Mouse (Mus musculus): Measurements from ENCODE around the gene Tmem141. TPM values are rescaled to one million over a fixed set of nuclear protein-coding genes. Genes with fewer than 3 reads are reported as not detected.

The Tmem141 gene
- total and polyA plus RNA-seq, 3 experiments, result 10.9 to 25.3 TPM; not detected in 1

- no peak for TF ChIP-seq MYC (IDR thresholded peaks at IDR 0.05; ENCODE audit: low read depth, low read length)
- TF ChIP-seq RCOR1 (IDR thresholded peaks at IDR 0.05; ENCODE audit: low read depth, low read length), result no peak
- no peak for TF ChIP-seq MAX (IDR thresholded peaks at IDR 0.05; ENCODE audit: low read length)
- no peak for TF ChIP-seq ETS1 (IDR thresholded peaks at IDR 0.05; ENCODE audit: low read depth, low read length)
- TF ChIP-seq BHLHE40 (IDR thresholded peaks at IDR 0.05; ENCODE audit: borderline replicate concordance, low read depth, low read length), result no peak
- no peak for TF ChIP-seq GABPA (IDR thresholded peaks at IDR 0.05; ENCODE audit: low read depth, low read length)
- no peak for TF ChIP-seq CHD2 (IDR thresholded peaks at IDR 0.05; ENCODE audit: low read length)
- TF ChIP-seq POLR2AphosphoS5 (IDR thresholded peaks at IDR 0.05; ENCODE audit: borderline replicate concordance, low read depth, low read length), result no peak
- TF ChIP-seq USF1 (IDR thresholded peaks at IDR 0.05; ENCODE audit: low read depth, low read length), result no peak
- TF ChIP-seq MXI1 (IDR thresholded peaks at IDR 0.05; ENCODE audit: low read depth, low read length), result no peak
- no peak for TF ChIP-seq ELF1 (IDR thresholded peaks at IDR 0.05; ENCODE audit: low read depth, low read length)
- TF ChIP-seq ZNF384 (IDR thresholded peaks at IDR 0.05; ENCODE audit: low read depth, low read length), result no peak
- TF ChIP-seq JUND (IDR thresholded peaks at IDR 0.05; ENCODE audit: low read depth, low read length), result no peak
- TF ChIP-seq SMC3 (IDR thresholded peaks at IDR 0.05; ENCODE audit: low read depth, low read length), result no peak
- no peak for TF ChIP-seq MYB (IDR thresholded peaks at IDR 0.05; ENCODE audit: low read depth, low read length)
- H3K27ac ChIP-seq (ENCODE audit: control insufficient read depth, low read depth, low read length), result no peak overlapping the region
These were observed 21.8 kb downstream of the Tmem141 start for GRCm38 (mm10) chr2:25600037-25600436.

GRCm38 (mm10) chr2:25598749-25599148 lies 23.1 kb downstream of the Tmem141 start:
- Histone ChIP-seq H3K9ac (ENCODE audit: control insufficient read depth, low read depth, low read length, poor library complexity, severe bottlenecking) (no peak overlapping the region), H3K9me3 (replicated peaks; ENCODE audit: insufficient read depth, low read length) (no peaks in the 10 kb centered on the region), H3K27me3 (ENCODE audit: control insufficient read depth in 1 of 2, insufficient read depth in 2 of 2, low read length in 2 of 2) (no peaks in the 10 kb centered on the region), H3K36me3 (ENCODE audit: control insufficient read depth in 1 of 2, insufficient read depth in 2 of 2, low read length in 2 of 2) (peaks cover 0 to 15% of the 10 kb centered on the region in 2 experiments; a peak in 2 of 4 replicates), H3K27ac (ENCODE audit: control insufficient read depth, low read depth, low read length) (no peak overlapping the region), H3K4me3 (ENCODE audit: control insufficient read depth in 1 of 2, insufficient read depth in 1 of 2, low read depth in 2 of 2, low read length in 2 of 2) (no peak overlapping the region), H3K79me2 (ENCODE audit: control insufficient read depth, insufficient read depth, low read length, poor library complexity) (no peaks in the 10 kb centered on the region; the same call in 1 of the 2 replicates), H3K4me1 (ENCODE audit: control insufficient read depth in 1 of 2, insufficient read depth in 2 of 2, low read length in 2 of 2) (no peaks in the 10 kb centered on the region)
- TF ChIP-seq ZMIZ1 (IDR thresholded peaks at IDR 0.05; ENCODE audit: low read depth, low read length), result no peak
- no peak for TF ChIP-seq GABPA (IDR thresholded peaks at IDR 0.05; ENCODE audit: low read depth, low read length)
- no peak for TF ChIP-seq SMC3 (IDR thresholded peaks at IDR 0.05; ENCODE audit: low read depth, low read length)
- TF ChIP-seq MAZ (IDR thresholded peaks at IDR 0.05; ENCODE audit: low read depth, low read length), result no peak
- no peak for TF ChIP-seq MAFK (IDR thresholded peaks at IDR 0.05; ENCODE audit: borderline replicate concordance, low read depth, low read length)
- no peak for TF ChIP-seq ZKSCAN1 (IDR thresholded peaks at IDR 0.05; ENCODE audit: low read depth, low read length)
- no peak for TF ChIP-seq TBP (IDR thresholded peaks at IDR 0.05; ENCODE audit: low read depth, low read length)
- no peak for DNase-seq (ENCODE audit: low read depth, low spot score)

More at GRCm38 (mm10) chr2:25600037-25600436, 21.8 kb downstream of the Tmem141 start:
- DNase-seq (ENCODE audit: low read depth, low spot score), result no peak
- no peaks in the 10 kb centered on the region for H3K27me3 ChIP-seq (ENCODE audit: control insufficient read depth in 1 of 2, insufficient read depth in 2 of 2, low read length in 2 of 2)
- H3K36me3 ChIP-seq (ENCODE audit: control insufficient read depth in 1 of 2, insufficient read depth in 2 of 2, low read length in 2 of 2), result peaks cover 0 to 14% of the 10 kb centered on the region in 2 experiments; a peak in 2 of 4 replicates
- H3K9me3 ChIP-seq (replicated peaks; ENCODE audit: insufficient read depth, low read length), result no peaks in the 10 kb centered on the region
- no peaks in the 10 kb centered on the region for H3K4me1 ChIP-seq (ENCODE audit: control insufficient read depth in 1 of 2, insufficient read depth in 2 of 2, low read length in 2 of 2)
- no peak overlapping the region for H3K9ac ChIP-seq (ENCODE audit: control insufficient read depth, low read depth, low read length, poor library complexity, severe bottlenecking)
- H3K79me2 ChIP-seq (ENCODE audit: control insufficient read depth, insufficient read depth, low read length, poor library complexity), result peaks cover 3% of the 10 kb centered on the region
- no peak overlapping the region for H3K4me3 ChIP-seq (ENCODE audit: control insufficient read depth in 1 of 2, insufficient read depth in 1 of 2, low read depth in 2 of 2, low read length in 2 of 2)

All from MEL (cell line).